Mouse (Mus musculus) spleen, embryonic (tissue): ENCODE data around the gene Zbed4.
"Not testable (repeated sequence)": the region's sequence is repeated elsewhere in the genome, so short reads cannot be mapped to it uniquely, and the experiment has no call there.

Source experiments
- CTCF ChIA-PET: fragments of 350-600 bp; sonication (Branson Sonifier 250); formaldehyde crosslinking; loops from one replicate; lab custom pipeline; 2022; lab: Charles Lee

The Zbed4 gene

DNA sequence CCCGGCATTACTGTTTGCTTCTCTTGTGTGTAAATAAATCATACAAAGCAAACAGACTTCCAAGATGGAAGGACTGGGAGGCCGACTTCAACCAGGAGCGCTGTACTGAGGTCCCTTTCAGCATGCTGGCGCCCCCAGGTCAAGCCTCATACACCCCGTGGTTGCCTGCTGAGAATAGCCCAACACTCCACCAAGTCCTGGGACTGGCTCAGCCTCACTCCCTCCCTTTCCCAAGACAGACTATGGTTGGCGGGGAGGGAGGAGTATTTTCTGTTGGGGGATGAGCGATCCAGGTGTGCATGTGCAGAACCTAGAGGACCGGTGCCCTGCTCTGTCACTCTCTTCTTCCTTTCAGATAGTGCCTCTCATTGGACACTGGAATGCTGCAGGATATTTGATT is 56.7 kb downstream of the Zbed4 start:
- CTCF ChIA-PET: no interaction called here

DNA sequence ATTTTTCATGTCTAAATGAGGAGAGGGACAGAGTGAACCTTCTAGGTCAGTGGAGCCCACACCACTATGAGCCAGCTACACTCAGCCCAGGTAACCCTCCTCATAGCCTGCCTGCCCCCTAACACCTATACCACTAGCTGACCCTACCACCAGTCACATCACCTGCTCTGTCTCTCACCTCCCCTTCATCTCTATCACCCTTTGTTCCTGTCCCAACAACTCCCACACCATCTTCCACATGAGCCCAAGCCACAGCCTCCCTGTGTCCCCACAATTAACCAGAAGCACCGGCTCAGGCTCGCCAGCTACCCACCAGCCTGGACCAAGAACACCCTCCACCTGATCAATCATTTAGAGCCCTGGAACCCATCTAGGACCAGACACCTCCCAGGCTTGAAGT is 58.9 kb downstream of the Zbed4 start:
- CTCF ChIA-PET: no interaction called here

DNA sequence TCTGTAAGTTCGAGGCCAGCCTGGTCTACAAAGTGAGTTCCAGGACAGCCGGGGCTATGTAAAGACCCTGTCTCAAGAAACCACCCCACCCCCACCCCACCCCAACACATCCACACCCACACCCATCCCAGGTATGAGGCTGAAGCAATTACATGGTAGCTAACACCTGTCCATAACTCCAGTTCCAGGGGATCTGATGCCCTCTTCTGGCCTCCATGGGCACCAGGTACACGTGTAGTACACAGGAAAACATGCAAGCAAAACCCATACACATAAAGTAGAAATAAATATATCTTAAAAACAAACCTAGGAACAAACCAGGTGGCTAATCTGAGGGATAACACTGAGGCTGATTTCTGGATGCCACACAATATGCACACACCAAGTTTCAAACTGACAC is 61.8 kb downstream of the Zbed4 start:
- CTCF ChIA-PET: no interaction called here

DNA sequence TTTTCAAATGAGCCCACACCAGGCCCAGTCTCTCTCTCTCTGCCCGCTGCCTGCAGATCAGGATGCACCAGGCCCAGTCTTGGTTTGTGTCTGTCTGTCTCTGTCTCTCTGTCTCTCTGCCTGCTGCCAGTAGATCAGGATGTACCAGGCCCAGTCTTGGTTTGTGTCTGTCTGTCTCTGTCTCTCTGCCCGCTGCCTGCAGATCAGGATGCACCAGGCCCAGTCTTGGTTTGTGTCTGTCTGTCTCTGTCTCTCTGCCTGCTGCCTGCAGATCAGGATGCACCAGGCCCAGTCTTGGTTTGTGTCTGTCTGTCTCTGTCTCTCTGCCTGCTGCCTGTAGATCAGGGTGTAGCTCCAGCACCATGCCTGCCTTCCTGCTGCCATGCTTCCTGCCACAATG is 62.4 kb downstream of the Zbed4 start:
- CTCF ChIA-PET: not testable (repeated sequence)

DNA sequence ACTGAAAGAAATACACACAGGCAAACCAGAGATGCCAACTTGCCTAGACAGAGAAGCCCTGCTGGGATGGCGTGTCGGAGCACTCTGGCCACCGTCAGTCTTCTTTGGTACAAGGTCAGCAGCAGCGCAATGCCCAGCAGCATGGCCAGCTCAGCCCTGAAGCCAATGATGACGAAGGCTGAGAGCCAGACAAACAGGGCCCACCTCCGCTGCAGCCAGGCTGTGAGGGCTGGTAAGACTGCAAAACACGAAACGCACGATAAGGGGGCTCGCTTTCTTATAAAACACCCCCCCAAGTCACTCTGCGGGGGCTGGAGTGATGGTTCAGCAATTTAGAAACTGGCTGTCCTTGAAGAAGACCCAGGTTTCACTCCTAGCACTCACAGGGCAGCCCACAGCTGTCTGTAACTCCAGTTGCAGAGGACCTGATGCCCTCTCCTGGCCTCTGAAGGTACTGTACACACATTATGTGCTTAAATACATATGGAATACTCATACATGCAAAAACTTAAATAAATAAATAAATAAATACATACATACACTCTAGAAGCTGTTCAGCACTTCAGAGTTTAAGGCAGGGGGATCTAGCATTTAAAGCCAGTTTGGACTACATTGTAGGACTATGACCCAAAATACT is 63.1 kb downstream of the Zbed4 start:
- CTCF ChIA-PET: no interaction called here

DNA sequence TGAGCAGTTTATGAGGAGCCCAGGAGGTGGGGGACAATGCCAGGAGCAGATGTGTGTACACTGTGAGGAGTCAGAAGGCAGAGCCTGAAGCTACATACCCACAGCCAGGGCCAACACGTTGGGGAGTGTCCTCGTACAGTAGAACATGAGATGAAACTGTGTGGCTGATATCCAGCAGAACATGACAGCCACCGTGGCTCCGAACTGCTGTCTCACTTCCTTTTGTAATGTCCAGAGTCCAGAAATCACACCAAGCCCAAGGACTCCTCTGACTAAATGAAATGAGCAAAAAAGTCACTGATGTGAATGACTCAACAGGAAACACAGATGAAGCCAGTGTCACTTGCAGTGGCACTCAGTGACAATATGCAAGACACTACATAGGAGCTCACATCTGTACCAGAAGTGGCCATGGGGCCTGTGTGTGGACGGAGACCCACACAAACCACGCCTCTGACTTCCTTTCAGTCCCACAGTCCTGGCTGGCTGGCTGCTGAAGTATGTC is 63.8 kb downstream of the Zbed4 start:
- CTCF ChIA-PET: no interaction called here

DNA sequence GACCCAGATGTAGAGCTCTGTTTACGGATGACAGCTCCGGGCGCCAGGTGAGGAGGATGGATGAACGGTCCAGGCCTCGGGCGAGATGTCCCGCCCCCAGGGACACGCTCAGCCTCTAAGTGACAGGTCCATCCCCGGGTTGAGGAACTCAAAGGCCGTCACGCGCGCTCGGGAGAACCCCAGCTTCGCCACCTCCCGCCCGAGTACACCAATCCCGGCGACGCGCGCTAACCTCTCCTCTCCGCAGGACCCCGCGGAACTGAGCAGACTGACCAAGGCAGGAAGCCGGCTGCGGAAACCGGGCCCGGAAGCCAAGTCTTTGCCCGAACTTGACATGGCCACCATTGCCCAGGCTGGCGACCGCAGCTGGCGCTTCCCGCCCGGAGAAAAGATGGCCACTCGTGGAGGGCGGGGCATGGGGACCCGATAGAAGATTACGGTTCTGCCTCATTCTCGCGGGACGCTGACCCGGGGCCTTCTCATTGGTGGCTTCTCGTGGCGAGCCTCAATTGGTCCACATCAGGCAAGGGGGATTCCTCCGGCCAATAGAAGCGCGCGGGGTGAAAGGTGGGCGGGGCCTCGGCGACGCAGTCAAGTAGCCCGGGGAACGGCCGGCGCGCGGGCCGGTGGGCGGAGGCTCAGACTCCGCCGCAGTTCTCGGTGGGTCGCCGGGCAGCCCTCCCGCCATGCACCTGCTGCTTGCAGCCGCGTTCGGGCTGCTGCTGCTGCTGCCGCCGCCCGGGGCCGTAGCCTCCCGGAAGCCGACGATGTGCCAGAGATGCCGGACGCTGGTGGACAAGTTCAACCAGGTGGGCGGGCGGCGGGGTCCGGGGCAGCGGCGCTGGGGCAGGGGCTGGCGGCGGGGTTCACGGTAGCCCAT is 67.8 kb downstream of the Zbed4 start, which contains the start of the genes Alg12 and Creld2:
Alg12 (minus strand) TSS at position 293 of the 880 bp plus-strand sequence.
Creld2 (plus strand) TSS at position 621 of the 880 bp plus-strand sequence.
- CTCF ChIA-PET: no interaction called here

DNA sequence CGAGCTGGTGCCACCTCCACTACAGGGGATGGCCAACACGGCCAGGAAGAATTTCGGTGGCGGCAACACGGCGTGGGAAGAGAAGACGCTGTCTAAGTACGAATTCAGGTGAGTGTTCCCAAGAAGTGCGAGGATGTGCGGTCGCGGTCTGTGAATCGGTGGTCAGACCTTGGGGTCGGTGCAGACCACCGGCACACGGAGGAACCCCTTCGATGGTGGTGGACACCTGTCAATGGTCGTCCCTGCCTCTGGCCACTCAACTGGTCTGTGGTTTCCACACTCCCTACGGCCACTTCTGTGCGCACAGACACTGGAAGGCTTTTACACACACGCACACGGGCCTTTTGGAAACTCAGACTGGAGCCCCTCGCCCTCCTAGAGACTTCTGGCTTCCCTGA is 68.4 kb downstream of the Zbed4 start:
- CTCF ChIA-PET: no interaction called here

DNA sequence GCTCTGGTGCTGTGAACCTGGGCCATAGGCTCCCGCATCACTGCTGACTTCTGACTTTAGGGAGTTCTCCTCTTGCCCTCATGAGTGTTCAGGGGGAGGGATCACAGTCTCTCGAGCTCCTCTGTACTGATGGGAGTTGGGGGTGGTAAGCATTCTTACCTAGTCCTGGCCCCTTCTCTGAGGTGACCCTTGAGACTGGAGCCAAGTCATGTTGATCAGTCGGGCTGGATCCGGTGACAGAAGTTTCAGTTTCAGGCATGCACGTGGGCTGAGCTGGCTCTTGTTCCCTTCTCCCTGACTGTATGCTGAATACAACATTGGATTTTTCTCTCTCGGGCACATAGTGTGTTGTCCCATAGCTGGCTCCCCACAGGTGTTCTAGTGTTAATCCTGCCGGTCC is 69.9 kb downstream of the Zbed4 start:
- CTCF ChIA-PET: no interaction called here

DNA sequence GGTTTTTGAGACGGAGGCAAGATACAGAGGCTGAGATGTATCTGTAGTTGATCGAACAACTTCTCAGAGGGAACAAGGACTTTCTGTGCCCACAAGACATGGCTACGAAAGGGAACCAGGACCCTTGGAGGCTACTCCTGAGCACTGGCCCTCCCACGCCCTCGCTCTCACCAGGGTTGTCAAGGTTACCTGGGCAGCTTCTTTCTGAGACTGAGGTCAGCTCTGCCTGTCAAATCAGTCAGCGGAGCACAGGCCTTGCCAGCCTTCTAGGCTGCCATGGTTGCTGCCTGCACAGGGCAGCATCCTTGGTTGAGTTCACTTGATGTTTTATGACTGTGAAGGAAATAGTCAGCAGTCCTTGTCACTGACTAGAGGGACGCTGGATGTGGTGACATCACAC is 71.1 kb downstream of the Zbed4 start:
- CTCF ChIA-PET: no interaction called here

DNA sequence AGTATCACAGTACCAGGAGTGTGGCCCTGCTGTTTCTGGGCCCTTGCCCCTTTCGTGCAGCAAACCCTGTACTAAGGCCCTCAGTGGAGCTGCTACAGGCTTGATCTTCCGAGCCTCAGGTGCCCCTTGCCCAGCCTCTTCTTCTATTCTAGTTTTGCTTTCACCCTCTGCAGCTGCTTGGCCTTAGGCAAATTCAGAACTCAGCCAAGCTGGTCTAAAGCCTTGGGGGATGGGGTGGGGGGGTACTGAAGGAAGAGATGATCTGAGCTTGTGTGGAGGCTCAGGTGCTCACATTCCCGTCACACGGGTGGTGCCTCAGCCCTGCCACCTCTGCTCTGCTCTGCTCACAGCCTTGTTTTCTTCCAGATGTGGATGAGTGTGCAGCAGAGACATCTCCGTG is 71.9 kb downstream of the Zbed4 start:
- CTCF ChIA-PET: no interaction called here

DNA sequence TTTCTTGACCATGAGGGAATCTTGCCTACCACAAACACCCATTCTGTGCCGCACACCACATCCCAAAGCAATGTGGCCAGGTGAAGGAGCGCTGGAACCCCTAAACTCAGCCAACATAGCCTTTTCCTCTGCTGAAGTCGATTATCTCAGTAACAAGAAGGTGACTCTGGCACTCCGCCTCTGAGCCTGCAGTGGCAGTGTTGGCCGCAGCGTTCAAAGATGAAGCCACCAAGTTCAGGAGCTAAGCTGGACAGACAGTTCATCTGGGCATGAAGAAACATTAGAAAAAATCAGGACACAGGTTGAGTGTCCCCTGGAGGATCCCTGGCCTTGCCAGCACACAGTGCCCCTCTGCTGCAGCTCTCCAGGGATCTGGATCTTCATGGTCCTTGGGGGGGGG is 76.0 kb downstream of the Zbed4 start:
- CTCF ChIA-PET: interaction anchor here (1.1 to 3.1 kb wide), 3 partner anchors 33 to 94 kb away, joined by 3 to 23 read pairs (median 3); no protein-coding TSS in a partner anchor

DNA sequence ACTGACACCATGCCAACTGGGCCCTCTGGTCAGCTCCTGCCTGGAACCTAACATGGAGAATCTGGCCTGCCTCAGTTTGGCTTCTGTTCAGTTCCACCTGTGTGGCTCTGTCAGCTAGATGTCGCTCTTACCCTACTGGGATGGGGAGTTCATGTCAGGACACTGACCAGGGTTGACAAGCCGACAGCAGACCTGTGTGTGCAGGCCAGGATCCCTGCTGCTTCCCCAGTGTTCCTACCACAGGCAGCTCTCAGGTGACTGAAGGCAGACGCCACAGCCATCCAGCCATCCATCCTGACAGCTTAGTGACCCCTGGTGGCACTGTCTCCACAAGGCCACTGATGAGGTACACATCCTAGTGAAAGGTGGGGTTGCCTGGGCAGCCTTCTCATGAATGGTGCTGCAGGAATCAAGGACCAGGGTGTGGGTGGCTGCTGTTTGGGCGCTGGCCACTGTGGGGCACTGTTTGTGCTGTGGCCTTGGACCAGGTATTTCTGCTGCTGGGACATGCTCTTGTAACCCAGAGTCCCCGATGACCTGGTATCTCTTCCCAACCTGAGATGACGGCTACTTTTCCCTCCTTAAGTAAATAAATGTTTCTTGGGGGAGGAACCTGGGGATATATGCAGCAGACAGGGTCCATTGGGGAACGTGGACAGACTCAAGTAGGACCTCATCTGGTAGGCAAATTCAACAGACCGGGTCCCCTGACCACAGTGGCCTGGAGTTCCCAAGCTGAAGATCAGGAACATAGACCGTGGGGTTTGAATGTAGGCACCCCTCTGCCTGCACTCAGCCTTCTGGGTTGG is 76.7 kb downstream of the Zbed4 start:
- CTCF ChIA-PET: interaction anchor here (0.6 to 3.1 kb wide), 4 partner anchors 32 to 93 kb away, joined by 3 to 23 read pairs (median 3); no protein-coding TSS in a partner anchor

DNA sequence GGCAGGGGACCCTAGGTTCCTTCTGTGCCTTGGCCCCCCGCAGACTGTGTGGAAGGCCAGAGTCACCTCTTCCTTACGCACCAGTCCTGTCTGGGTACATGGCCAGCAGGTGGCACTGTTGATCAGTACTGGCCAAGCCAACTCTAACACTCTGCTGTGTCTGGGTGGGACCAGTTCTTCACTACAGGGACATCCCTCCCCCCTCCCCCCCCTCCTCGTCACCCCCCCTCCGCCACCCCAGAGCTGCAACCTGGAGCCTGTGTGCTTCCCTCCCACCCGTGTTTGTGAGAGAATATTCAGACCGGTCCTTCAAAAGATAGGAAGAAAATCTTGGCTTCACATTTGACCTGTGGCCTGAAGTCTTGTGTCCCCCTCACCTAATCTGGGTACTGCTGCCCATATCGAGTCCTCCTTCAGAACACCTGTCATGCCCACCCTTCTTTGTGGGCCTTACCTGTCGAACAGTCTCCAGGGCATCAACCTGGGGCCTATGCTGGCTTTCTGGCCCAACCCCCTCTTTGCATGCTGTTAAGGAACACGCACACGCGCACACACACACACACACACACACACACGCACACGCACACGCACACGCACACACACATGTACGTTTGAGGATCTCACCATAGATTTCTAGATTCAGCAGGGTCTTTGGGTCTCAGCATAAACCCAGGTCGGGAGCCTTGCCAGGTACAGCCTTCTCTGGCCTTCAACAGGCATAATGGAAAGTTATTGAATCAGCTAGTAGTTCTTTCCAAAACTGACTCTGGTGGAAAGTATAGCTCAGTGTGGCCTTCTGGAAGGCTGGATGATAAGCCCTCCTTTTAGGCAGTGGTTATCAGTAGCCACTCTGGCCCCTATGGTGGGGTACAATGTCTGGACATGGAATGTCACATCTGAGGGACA is 77.6 kb downstream of the Zbed4 start:
- CTCF ChIA-PET: interaction anchor here (0.6 to 3.1 kb wide), 3 partner anchors 48 to 92 kb away, joined by 3 to 23 read pairs (median 3); no protein-coding TSS in a partner anchor

DNA sequence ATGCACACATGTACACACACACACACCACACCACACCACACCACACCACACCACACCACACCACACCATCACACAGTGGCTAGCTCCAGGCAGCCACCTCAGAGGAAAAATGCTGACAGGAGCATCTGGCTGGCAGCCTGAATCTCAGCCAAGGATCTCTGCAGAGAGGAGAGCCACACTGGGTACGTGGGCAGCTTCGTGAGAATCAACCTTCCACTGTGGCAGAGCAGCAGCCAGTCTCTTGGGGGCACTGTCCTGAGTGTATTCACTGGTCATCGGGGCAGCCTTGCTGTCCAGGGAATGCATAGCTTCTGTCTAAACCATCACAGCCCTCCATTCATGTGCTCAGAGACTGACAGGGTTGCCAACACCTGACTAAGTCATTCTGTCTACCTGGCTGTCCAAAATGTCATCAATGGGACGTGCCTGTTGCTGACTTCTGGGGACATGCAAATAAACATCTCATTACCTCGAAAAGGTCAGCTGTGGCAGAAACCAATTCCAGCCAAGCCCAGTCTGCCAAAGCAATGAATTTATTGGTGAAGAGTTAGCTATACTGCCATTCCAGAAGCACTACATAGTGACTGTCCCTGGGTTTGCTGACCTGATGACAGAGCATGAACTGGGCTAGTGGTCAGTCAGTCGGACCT is 78.5 kb downstream of the Zbed4 start:
- CTCF ChIA-PET: interaction anchor here (3.1 kb wide), 1 partner anchor 47 kb away, joined by 23 read pairs; no protein-coding TSS in a partner anchor

DNA sequence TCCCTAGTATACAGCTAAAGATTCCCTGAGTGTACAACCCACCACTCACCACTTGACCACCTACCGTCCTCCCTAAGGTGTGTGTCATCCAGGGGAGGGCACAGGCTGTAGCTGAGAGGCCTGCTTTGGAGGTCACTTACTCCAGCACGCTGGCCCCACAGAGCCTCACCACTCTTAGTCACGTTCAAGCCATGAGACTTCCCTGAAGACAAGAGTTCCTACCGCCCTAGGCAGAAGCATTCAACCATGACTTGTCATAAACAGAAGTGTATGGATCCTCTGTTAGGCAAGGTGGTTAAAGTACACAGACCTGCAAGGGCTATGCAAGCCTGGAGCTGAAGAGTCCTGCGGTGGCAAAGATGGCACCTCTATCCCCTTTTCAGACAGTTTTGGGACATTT is 79.2 kb downstream of the Zbed4 start:
- CTCF ChIA-PET: no interaction called here

DNA sequence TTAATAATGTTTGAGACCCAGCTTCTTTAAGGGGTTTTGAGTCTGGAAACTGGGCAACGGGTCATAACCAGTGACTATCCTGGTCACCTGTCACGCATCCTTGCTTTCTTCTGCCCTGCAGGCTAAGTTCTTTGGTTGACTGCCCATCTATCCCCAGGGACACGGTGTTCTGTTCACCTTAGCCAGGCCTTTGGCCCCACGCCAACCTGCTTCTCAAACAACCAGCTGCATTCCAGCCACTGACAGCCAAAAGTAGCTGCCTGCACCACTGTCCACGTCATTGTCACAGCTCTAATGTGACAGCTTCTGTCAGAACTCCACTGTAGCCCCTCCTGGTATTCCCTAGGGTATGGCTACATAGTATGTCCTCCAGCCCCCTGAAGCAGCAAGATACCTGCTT is 80.0 kb downstream of the Zbed4 start:
- CTCF ChIA-PET: no interaction called here

DNA sequence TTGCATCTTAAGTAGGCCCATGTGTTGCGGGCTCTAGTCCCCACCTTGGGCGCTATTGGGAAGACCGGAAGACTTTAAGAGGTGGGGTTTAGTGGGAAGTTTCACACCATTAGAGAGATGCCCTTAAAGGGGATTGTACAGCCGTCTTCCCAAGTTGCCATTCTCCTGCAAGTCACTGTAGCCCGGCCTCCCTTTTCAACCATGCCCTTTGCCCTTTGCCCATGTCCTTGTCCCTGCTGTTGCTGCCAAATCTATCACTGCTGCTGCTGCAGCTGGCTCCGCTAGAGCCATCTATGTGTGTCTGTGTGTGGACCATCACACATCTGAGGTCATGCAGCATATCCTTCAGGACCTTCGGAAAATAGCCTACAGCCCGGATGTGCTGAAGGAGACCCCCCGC is 81.1 kb downstream of the Zbed4 start:
- CTCF ChIA-PET: interaction anchor here (0.8 kb wide), 1 partner anchor 43 kb away, joined by 9 read pairs; no protein-coding TSS in a partner anchor
